Mouse (Mus musculus) adrenal gland, adult (tissue): ENCODE measurements around the gene Hhat.

Experiments used
- DNase-seq, 2 experiments: peaks; one replicate each; pipeline ENCODE4 v3.0.0; 2022 to 2023; ENCODE audit warnings: low spot score in 1 of 2; ENCODE audit not compliant: inconsistent age in 2 of 2

Hhat gene

GRCm38 (mm10) chr1:192661612-192662011 is 109.4 kb downstream of the Hhat start:
- DNase-seq = no peak

- DNase-seq = no peak
These were observed 113.6 kb downstream of the Hhat start for GRCm38 (mm10) chr1:192657417-192657816.

- no peak for DNase-seq
These were observed 118.9 kb downstream of the Hhat start for GRCm38 (mm10) chr1:192651981-192652605.

GRCm38 (mm10) chr1:192650586-192650985 is 120.4 kb downstream of the Hhat start:
- no peak for DNase-seq

GRCm38 (mm10) chr1:192650023-192650422 is 121.0 kb downstream of the Hhat start:
- no peak for DNase-seq

GRCm38 (mm10) chr1:192649233-192649632 is 121.8 kb downstream of the Hhat start:
- no peak for DNase-seq

GRCm38 (mm10) chr1:192647361-192647760 is 123.7 kb downstream of the Hhat start:
- no peak for DNase-seq

- no peak for DNase-seq
These were observed 128.9 kb downstream of the Hhat start for GRCm38 (mm10) chr1:192642126-192642525.

GRCm38 (mm10) chr1:192639175-192639574 is 131.8 kb downstream of the Hhat start:
- DNase-seq = no peak

GRCm38 (mm10) chr1:192621843-192622242 is 149.2 kb downstream of the Hhat start:
- no peak for DNase-seq

GRCm38 (mm10) chr1:192613271-192613670 is 157.8 kb downstream of the Hhat start:
- DNase-seq = no peak

GRCm38 (mm10) chr1:192611996-192612739 is 158.9 kb downstream of the Hhat start:
- DNase-seq = no peak

GRCm38 (mm10) chr1:192606876-192607275 is 164.1 kb downstream of the Hhat start:
- no peak for DNase-seq

GRCm38 (mm10) chr1:192604413-192604812 is 166.6 kb downstream of the Hhat start:
- DNase-seq = no peak

- DNase-seq = no peak
These were observed 167.5 kb downstream of the Hhat start for GRCm38 (mm10) chr1:192603556-192603955.

- no peak for DNase-seq
These were observed 169.8 kb downstream of the Hhat start for GRCm38 (mm10) chr1:192601206-192601605.

GRCm38 (mm10) chr1:192599746-192600145 is 171.3 kb downstream of the Hhat start:
- no peak for DNase-seq

- peak; percentile 79 to 92 for DNase-seq
These were observed 172.6 kb downstream of the Hhat start for GRCm38 (mm10) chr1:192598380-192598779.

- DNase-seq = no peak
These were observed 175.6 kb downstream of the Hhat start for GRCm38 (mm10) chr1:192595426-192595825.

- no peak for DNase-seq
These were observed 177.5 kb downstream of the Hhat start for GRCm38 (mm10) chr1:192593492-192593891.

GRCm38 (mm10) chr1:192587451-192587850 is 183.6 kb downstream of the Hhat start:
- no peak for DNase-seq

GRCm38 (mm10) chr1:192585289-192585688 is 185.7 kb downstream of the Hhat start:
- DNase-seq = no peak

- no peak for DNase-seq
These were observed 188.1 kb downstream of the Hhat start for GRCm38 (mm10) chr1:192582921-192583320.
